Mouse (Mus musculus) cerebellum, adult 9-11 months (tissue): ENCODE measurements around the gene 4931406C07Rik.
A peak's percentile ranks its signal among the peaks of the same experiment; 100 is the strongest.

Source experiments
- DNase-seq: peaks from one replicate; pipeline ENCODE4 v3.0.0; 2022

4931406C07Rik gene

DNA sequence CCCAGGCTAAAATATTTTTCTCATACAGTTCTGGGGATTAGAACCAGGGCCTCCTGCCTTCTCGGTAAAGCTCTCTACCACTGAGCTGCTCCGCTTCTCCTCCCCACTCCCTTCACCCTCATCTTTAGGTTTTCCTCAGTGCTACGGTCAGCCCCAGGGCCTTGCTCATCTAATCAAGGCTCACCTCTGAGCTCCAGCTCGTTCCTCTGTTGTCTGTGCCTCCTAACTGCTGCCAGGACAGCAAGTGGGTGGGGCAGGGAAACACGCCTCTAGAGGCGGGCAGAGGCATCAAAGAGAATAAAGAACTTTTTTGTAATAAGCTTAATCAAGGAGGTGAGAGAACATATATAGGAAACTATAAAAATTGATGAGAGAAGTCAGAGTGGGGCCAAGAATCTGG, 18.4 kb downstream of the 4931406C07Rik start:
- DNase-seq, result no peak

DNA sequence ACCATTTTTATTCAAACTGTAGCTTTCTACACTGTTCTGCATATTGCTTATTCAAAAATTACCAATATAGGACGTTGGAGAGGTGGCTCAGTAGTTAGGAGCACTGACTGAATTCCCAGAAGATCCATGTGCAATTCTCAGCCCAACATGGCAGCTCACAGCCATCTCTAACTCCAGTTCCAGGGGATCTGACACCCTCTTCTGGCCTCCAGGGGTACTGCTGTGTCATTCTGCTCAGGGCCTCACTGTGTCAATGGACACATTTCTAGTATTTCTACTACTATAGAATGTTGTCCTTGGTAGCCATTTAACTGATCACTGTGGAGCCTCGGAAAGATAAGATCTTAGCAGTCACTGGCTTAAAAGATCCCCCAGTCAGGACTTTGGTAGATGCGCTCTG, 20.8 kb downstream of the 4931406C07Rik start:
- no peak for DNase-seq

DNA sequence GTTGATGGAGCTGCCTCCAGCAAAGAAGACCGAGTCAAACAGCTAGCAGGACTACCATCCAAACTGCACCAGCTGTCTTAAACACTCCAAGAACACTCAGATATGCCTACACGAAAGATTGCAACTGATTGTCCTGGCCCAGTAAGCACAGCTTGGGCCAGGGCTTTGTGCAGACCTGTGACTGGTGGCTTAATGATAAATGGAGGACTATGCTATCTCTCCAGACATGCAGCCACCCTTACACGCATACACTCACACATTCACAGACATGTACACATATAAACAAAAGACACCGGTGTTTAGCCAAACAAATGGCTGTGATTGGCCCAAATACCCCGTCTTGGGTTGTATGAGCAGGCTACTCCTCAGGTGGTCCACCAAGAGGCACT, 25.8 kb downstream of the 4931406C07Rik start:
- DNase-seq, result no peak

DNA sequence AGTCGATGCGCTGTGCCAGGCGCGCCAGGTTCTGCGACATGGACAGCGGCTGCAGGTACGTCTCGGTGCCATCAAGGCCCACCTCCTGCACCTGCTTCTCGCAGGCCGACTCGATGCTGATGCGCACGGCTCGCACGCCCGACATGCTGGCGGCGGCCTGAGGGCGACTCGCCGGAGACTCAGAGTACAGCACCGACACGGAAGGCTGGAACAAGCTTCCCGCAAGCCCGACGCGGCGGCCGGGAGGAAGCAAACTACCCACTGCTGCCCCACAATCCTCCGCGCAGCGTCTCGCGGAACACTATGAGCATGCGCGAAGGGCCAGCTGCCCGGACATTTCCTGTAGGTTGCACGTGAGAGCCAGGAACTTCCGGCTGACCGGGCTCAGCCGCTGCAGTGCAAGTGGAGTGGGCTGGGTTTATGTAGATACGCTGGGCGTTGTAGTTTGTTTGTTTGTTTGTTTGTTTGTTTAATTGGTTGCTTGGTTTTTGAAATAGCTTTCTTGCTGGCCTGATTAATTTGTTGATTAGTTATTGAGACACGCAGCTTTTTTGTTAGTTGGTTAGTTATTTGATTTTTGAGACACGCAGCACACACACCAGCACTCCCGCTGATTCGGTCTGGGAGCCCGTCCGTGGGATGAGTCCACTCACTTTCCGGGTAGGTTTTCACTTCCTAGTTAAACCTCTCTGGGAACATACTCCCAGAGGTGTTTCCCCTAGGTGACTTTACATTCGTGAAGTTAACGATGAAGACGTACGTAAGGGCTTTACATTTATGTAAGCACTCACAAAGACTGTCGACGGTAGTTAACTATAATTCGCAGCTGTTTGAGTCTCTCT, 26.4 kb downstream of the 4931406C07Rik start, which contains the start of gene Med17:
Med17 (minus strand) TSS at position 283 of the 842 bp plus-strand sequence.
- DNase-seq, result peak; percentile 93

DNA sequence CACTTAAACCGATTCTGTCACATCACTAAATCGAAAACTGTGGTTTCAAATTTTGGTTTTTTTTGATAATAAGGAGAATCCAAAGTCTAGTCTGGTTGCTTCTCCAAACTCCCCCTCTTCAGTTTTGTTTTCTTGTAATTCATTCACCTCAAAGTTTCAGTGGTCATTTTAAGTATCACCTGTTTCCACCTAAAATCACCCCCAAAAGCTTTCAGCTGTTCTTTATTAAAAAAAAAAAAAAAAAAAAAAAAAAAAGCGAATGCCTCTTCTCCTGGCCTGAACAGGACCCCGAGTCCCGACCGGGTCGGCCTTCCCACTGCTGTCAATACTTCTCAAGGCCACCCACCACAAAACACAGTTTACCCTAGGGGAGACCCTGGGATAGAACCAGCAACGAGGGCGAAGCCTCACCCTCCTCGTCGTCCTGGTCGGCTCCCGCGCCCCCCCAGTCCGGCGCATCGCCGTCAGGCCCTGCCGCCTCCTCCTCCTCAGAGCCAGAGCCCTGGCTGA, 27.1 kb downstream of the 4931406C07Rik start:
- no peak for DNase-seq

DNA sequence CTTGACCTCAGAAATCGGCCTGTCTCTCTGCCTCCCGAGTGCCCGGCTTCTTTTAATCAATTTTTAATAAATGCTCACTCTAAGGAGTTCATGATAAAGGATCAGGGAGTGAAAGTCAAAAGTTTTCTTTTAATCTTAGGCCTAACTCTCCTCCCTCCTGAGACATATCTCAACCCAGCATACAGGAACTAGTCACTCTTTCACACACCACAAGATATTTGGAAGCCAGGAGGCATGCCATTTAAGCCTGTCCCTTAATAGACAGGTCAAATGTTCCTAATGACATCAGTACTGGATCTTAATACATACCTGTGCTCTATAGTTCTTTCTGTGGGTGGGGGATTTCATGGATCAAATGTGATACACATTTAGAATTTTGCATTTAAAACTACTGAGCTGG, 27.9 kb downstream of the 4931406C07Rik start:
- no peak for DNase-seq

DNA sequence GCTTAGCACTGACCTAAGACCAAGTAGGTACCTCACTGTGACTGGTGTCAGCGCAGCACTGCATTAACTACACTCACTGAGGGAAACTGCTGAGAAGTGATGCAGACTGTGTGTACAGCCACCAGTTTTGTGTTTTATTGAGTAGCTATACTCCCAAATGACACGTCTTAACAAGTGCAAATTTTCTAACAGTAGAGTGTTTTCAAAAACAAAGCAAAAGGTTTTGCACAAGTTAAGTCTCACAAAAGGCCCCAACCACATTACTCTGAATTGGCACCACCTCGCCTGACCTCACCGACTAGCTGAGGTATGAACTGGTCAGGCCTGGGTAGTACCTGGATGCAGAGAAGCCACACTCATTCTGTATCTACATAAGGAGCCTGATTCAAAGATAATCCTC, 29.4 kb downstream of the 4931406C07Rik start:
- DNase-seq, result no peak

DNA sequence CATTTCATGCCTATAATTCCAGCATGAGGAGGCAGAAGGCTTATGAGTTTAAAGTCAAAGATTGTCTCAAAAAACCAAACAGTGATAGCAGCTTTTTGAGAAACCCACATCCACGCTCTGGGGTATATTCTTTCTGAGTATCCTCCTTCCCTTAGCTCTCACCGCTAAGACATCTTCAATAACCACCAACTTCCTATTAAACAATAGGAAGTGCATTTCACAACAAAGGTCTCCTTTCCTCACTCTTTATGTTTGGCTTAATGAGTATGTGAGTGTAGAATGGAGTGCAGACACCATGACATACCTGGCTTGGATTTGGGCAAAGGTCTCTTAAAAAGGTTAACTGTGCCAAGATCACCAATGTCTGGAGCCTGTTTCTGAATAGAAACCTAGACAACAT, 32.3 kb downstream of the 4931406C07Rik start:
- DNase-seq, result no peak

DNA sequence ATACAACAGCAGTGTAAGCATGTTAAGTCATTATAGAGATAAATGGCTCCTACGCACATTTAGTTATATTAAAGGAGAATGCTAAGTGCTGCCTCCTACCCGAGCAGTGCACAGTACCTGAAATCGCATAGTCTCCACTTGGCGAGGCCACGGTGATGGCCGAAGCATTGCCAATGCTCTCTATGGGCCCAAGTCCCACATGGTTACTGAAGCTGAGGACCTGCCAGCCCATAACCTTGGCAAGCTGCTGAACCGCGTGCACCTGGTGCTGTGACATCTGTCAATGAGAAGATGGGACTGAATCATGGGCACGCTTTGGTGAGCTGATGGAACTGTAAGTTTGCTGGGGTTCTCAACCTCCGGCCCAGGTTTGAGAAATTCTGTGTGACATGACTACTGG, 42.8 kb downstream of the 4931406C07Rik start:
- DNase-seq, result peak; percentile 64

DNA sequence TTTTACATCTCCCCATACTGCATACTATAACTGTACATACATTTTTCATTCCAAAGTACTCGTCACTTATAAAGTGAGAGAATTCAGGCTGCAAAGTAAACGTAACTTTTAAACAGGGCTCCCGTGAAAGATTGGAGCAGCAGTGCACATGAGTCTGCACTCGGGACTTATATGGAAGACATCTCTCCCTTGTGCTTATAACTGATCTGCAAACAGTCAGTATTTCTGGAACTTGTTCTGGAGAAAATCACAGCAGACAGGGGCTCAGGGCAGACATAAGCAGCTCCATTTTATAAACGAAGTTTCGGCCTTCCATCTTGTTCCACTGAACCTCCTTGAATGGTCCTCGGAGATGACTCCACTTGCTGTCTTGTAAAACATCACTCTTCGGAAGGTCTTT, 44.3 kb downstream of the 4931406C07Rik start:
- no peak for DNase-seq

DNA sequence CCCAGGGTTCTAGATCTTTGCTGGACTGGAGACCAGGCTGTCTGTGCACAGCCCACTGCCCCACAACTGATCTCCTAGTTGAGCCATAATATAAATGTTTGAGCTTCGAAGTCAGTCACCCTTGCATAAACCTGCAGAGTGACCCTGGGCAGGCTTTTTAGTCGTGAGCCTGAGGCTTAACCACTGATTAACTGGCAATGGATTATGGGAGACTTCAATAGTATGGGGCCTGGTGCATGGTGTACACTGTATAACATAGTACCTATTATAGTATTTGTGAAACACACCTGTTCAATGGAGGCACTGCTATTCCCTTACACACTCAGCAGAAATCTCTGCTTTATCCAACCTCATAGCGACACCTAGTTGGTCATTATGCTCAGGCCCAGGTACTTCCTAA, 50.0 kb downstream of the 4931406C07Rik start:
- no peak for DNase-seq

DNA sequence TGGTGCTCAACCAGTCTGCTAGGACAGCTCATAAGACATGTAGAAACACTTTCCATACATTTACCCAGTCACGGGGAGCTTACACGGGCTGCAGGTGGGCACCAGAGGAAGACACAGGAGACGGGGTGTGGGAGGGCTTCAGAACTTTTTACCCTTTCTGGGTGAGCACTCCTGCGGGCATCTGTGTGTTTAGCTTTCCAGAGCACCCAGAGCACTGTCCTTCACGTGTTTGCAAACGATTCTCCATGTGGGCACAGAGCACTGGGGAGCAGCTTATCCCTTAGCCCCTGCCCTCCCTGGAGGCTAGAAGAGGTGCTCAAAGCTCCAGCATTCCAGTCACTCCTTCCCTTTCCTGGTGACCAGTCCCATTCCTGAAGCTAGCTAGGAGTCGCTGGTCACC, 51.7 kb downstream of the 4931406C07Rik start:
- DNase-seq, result no peak

DNA sequence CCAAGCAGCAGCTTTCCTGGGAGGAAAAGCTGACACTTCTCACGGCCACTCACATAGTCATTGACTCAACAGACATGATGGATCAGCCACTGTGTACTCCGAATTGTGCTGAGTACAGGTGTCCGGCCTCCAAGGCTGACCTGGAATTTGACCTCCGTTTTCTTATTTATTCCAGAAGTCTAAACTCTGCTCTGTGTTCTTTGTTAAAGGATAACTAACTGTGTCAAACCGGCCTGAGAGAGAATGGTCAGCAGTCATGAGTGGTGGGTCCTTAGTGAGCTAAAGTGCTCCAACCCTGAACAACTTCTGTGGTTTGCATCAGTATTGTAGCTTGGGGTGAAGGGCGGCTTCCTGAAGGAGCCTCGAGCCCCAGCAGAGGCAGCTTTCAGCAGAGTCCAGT, 54.1 kb downstream of the 4931406C07Rik start:
- no peak for DNase-seq

DNA sequence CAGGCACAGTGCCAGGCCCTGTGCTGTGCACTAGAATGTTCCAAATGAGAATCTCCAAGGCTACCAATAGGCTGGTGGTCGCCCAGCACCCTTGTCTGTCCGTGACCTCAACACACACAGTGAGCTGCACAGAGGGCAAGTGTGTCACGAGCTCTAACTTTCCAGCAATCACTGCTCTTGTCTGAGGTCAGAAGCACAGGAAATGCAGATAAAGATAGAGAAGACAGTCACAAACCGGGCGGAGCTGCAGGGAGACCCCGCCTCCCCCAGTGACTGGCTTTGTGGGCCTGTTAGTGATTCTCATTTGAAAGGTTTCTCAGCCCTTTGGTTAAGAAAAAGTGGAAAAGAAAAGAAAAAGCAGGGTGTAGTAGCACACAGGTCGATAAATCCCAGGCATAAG, 55.9 kb downstream of the 4931406C07Rik start:
- no peak for DNase-seq

DNA sequence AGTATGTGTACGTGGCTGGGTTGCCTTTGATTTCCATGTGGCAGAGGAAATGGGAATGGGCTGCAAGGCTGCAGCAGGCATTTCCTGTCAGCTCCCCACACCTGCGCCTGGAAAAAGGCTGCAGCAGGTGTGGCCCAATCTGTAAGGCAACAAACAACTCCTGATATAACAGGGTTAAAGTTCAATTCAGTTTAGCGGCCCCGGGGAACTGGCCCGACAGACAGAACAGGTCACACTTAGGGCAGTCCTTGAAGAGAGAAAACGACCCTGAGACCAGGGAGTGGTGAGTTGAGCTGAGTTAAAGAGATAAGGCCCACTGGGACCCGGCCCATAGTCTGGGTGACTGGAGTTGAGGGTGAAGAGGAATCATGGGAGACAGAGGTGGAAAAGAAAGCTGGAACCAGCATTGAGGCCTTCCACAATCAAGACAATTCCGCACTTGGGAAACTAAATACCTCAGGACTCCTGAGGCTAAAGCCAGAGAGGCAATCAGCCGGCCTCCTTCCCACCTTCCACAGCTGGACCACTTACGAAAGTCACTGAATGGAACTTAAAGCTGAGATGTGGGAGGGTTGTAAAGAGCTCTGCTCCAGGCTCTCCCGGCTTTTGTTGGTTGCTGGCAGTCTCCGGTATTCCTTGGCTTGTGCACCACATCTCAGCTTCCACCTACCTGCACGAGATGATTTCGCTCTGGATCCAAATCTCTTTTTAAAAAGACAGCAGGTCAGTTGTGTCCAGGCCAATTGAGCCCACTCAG, 60.8 kb downstream of the 4931406C07Rik start:
- no peak for DNase-seq

DNA sequence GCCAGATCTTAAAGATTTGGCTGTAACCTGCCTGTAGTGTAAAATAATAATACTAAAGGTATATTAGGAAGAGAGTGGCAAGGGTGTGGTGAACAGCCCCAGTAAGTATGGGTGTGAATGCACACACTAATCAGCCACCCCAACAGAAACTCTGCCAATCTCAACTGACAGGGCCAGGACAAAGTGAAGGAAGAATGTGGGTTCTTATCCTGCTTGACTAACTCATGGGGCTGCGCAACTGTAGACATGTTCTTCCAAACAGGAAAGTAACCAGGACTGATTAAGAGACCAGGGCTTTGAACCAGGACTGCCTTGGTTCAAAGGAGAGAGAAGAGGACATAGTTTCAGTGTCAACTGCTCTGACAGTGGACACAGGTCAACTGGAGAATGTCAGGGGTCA, 64.1 kb downstream of the 4931406C07Rik start:
- no peak for DNase-seq

DNA sequence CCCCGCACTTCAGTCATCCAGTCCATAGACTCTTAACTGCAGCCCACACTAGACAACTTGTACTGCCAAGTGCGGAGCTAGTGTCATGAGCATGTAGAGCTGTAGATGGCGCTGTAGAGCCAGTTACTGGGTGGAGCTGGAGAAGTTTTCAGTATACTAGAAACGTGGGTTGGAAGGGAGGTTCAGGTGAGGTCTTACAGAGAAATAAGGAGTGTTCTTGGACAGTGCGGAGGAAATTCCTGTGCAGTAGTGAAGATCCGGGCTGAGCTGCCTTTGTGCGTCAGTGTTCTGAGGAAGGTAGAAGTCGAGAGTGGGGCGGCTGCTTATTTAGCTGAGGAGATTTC, 64.7 kb downstream of the 4931406C07Rik start:
- no peak for DNase-seq

DNA sequence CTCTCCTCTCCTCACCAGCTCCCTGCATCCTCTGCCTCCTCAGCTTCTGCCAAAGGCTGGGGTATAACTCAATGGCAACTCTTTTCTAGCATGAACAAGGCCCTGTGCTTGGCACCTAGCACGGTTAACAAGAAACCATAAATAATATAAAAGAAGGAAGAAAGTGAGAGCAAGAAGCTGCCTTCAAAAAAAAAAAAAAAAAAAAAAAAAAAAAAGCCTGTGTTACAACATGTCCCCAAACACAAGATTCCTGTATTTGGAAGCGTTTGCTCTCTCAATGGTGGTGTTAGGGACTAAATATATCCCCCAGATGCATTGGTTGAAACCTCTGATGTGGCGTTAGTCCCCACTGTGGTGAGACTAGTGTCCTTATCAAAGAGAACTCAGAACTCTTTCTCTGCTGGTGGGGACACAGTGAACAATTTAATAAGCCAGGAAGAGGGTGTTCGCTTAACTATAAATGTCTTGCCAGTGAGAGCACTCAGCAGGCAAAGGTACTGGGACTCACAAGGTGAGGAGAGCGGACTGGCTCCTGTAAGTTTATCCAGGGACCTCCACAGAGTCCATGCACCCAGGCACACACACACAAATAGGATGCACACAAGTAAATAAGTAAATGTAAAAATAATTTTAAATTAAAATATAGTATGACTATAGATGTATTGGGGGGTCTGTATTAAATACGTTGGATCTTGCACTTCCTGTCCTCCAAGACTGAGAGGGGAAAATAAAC, 65.2 kb downstream of the 4931406C07Rik start:
- DNase-seq, result no peak

DNA sequence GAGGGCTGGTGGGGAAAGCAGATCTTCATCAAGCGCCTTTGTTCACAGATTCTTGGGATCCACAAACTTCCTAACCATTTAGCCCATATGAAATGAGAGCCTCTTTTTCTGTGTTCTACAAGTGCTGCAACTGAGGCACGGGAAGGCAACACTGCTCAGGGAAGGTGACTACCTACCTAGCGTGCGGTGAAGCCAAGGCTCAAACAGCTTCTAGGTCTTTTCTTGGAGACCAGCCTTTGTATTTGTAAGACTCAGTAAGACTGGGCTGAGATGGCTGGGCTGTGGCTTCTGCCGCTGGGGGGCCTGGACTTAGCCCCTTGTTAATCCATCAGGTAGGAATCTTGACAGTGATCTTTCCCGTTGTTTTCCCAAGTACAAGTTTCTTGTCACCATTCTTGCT, 66.2 kb downstream of the 4931406C07Rik start:
- no peak for DNase-seq

DNA sequence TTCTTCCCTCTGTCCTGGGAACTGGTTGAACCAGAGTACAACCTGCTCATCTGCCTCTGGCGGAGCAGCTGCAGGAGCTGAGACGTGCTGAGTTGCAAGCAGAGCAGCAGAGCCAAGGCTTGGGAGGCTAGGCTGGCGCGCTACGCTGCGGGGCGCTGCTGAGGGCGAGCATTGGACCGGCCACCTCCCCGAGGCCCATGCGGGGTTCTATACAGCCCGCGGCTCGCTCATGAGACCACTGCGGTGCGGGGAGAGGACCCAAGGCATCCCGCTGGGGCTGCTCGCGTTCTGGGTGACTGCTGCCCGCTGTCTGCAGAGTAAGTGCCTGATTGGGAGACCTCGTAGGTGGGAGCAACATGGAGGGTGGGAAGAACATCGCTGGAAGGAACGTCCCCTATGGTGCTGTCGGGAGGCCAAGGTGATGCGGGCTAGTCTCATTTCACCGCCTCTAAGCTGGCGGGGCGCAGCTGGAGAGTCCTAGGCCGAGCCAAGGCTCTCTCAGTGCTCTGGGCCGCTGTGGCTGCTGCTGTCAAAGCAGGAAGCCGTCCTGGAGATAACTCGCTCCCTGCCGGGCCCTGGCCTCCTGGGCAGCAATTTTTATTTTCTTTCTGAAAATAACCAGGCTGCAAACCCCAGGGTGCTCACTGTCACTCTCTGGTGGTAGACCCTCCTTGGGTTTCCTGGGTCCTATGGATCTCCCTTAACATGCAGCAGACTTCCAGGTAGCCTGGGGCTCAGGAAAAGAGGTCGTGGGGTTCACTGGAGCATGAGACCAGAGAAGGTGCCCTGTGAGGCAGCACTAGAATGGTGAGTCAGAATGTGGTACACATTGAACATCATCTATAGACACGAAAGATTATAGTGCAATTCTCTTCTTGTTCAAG, 67.0 kb downstream of the 4931406C07Rik start, which contains the start of gene Vstm5:
Vstm5 (plus strand) TSS at position 4 of the 884 bp plus-strand sequence.
- no peak for DNase-seq

DNA sequence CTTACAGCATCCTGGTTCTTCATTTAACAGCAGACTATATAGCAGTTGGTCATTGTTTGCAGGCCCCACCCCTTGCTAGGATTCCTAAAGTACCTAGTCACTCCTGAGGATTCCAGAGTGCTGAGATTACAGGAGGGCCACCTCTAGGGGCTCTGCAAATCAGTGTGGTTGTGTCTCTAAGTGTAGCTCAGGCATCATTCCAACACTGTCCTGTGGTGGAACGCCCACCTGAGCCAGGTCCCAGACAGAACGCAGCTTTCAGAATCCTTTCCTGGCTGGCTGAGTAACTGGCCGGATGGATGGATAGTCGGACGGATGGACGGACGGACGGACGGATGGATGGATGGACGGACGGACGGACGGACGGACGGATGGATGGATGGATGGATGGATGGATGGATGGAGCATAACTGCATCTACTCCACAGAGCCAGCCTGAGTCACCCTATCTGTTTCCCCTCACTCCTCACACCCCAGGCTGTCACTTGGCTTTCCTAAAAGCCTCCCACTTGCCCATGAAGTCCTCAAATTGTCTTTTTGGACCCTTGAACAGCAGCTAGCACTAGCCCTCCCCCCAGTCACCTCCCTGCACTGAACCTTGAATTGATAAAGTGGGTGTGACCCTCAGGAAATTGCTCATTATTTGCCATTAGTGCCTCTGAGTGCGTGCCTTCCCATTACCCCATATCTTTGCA, 67.8 kb downstream of the 4931406C07Rik start:
- no peak for DNase-seq
